22 mouse cellular contexts compared by ENCODE assay signal in genomic region chr10:60097146-60097545, GRCm38 (mm10). TPM values are rescaled to one million over a fixed set of nuclear protein-coding genes. Genes with fewer than 3 reads are reported as not detected.
DNase-seq lines count a peak whose midpoint lies in the region; ATAC-seq lines count a peak whose summit lies in the region.
"Had no signal": no experiment of that assay in that cellular context is flagged by ENCODE, and none has a peak within 500 bp of the region (broad histone marks: within the 10 kb centered on the region; RNA-seq: fewer than 3 reads in every experiment).

No protein-coding gene starts in this region.

- peaks cover 81% of the 10 kb centered on the region for H3K27me3 ChIP-seq in heart, embryonic 10.5 days (ENCODE audit: insufficient read depth, poor library complexity, severe bottlenecking)
- H3K27me3 ChIP-seq in kidney, embryonic 16.5 days (ENCODE audit: insufficient read depth, low read length), result no peaks in the 10 kb centered on the region
- H3K27me3 ChIP-seq: embryonic facial prominence, embryonic 12.5 days; embryonic facial prominence, embryonic 15.5 days had no signal

- 84% methylated on average over 9 of the region's 9 CpGs for WGBS in heart, embryonic 10.5 days
- 71% methylated on average over 9 of the region's 9 CpGs for WGBS in kidney, embryonic 16.5 days

- peak overlapping the region; percentile 16; the same call in 1 of the 2 replicates for H3K27ac ChIP-seq in heart, embryonic 10.5 days
- H3K27ac ChIP-seq in kidney, embryonic 16.5 days (ENCODE audit: low read length), result peak overlapping the region; percentile 59
- H3K27ac ChIP-seq: embryonic facial prominence, embryonic 12.5 days; embryonic facial prominence, embryonic 15.5 days; heart, embryonic 13.5 days; hindbrain, embryonic 14.5 days; hindbrain, postnatal 0 days had no signal

- H3K36me3 ChIP-seq in heart, embryonic 10.5 days, result peaks cover 10% of the 10 kb centered on the region; the same call in 1 of the 2 replicates
- H3K36me3 ChIP-seq in kidney, embryonic 16.5 days (ENCODE audit: insufficient read depth, low read length), result 0 out of 2 replicates have a peak, but pooled peaks cover 4% of the 10 kb centered on the region
- H3K36me3 ChIP-seq: embryonic facial prominence, embryonic 12.5 days had no signal

- H3K9me3 ChIP-seq in heart, embryonic 10.5 days, result no peaks in the 10 kb centered on the region
- H3K9me3 ChIP-seq in kidney, embryonic 16.5 days (ENCODE audit: low read length), result no peaks in the 10 kb centered on the region
- H3K9me3 ChIP-seq: embryonic facial prominence, embryonic 12.5 days; embryonic facial prominence, embryonic 15.5 days; heart, embryonic 13.5 days had no signal

- H3K9ac ChIP-seq in kidney, embryonic 16.5 days (replicated peaks; ENCODE audit: low read length), result no peak overlapping the region
- H3K9ac ChIP-seq: embryonic facial prominence, embryonic 12.5 days; embryonic facial prominence, embryonic 15.5 days; forebrain, postnatal 0 days; heart, embryonic 13.5 days; hindbrain, embryonic 14.5 days had no signal

- peak; percentile 63 to 69 for DNase-seq in cerebellum, postnatal 10 days
- no peak for DNase-seq in cerebellum, adult 11-12 months
- no peak for DNase-seq in heart, embryonic 10.5 days (ENCODE audit: low spot score)
- DNase-seq in heart, adult 18-20 months, result no peak
- DNase-seq in kidney, postnatal 10 days, result no peak
- peak; percentile 13 for DNase-seq in skeletal muscle tissue, adult 2 months (ENCODE audit: low read depth, low spot score)
- no peak for DNase-seq in adrenal gland, postnatal 25 days
- DNase-seq: adrenal gland, adult 8-10 months; adrenal gland, postnatal 36 days; cerebellum, adult 8-10 months; forebrain, postnatal 0 days; gastrocnemius, postnatal 25 days; heart, postnatal 14 days; heart, postnatal 4 days had no signal

- ATAC-seq in kidney, embryonic 16.5 days (ENCODE audit: low FRiP score, low TSS enrichment), result no peak
- ATAC-seq: activated CD4-positive, CD25-positive, alpha-beta regulatory T cell, adult 4 months; forebrain, embryonic 14.5 days; forebrain, postnatal 0 days; hindbrain, postnatal 0 days had no signal

- H3K4me3 ChIP-seq in heart, embryonic 10.5 days, result no peak overlapping the region
- no peak overlapping the region for H3K4me3 ChIP-seq in kidney, embryonic 16.5 days (ENCODE audit: low read length)
- H3K4me3 ChIP-seq: embryonic facial prominence, embryonic 12.5 days; embryonic facial prominence, embryonic 15.5 days; heart, embryonic 13.5 days had no signal

- H3K4me1 ChIP-seq in heart, embryonic 10.5 days, result no peaks in the 10 kb centered on the region
- H3K4me1 ChIP-seq in kidney, embryonic 16.5 days (ENCODE audit: insufficient read depth, low read length), result peaks cover 35% of the 10 kb centered on the region
- H3K4me1 ChIP-seq: embryonic facial prominence, embryonic 12.5 days; embryonic facial prominence, embryonic 15.5 days; heart, embryonic 13.5 days had no signal

- no peak overlapping the region for H3K4me2 ChIP-seq in kidney, embryonic 16.5 days (replicated peaks; ENCODE audit: low read depth, low read length)
- H3K4me2 ChIP-seq: embryonic facial prominence, embryonic 12.5 days; embryonic facial prominence, embryonic 15.5 days; heart, embryonic 13.5 days; hindbrain, embryonic 14.5 days had no signal

RNA-seq across cellular contexts. Expression of gene Spock2, which starts 8.9 kb away (rescaled TPM):
- 0.65 and 0.85 TPM in 2 replicates for polyA plus RNA-seq in heart, embryonic 10.5 days (2016; fragmentation: Nextera tagmentation; extraction: Ambion mirVana)
- 10 to 100 TPM; 10.3 to 16.2 TPM for total RNA-seq in heart, adult 18-20 months (2021)
- polyA plus RNA-seq in kidney, embryonic 16.5 days (2015; fragmentation: Nextera tagmentation; extraction: Ambion mirVana), result 47.1 and 56.8 TPM in 2 replicates
- 27.3 and 35.2 TPM in 2 replicates for total RNA-seq in adrenal gland, postnatal 25 days (2021)

Comparison
In these comparisons a context has a peak if more than half of its experiments do, and no peak if none do; other contexts are left out.
1. DNase-seq: peak in cerebellum, postnatal 10 days (2 of 2) and skeletal muscle tissue, adult 2 months (single experiment); none in cerebellum, adult 11-12 months (single experiment), heart, embryonic 10.5 days (single experiment), heart, adult 18-20 months (0 of 2), kidney, postnatal 10 days (single experiment) and adrenal gland, postnatal 25 days (single experiment).